Mouse (Mus musculus) E14TG2a.4 (cell line): ENCODE results near the gene Nsl1.

Source experiments
- H3K27me3 ChIP-seq: 2 replicates; pipeline ENCODE4 v1.6.1; 2014; ENCODE audit warnings: low read length, control low read depth; ENCODE audit not compliant: insufficient read depth
- H3K36me3 ChIP-seq: 2 replicates; pipeline ENCODE4 v1.6.1; 2014; ENCODE audit warnings: low read length, control low read depth; ENCODE audit not compliant: insufficient read depth
- H3K4me1 ChIP-seq: replicated peaks from 2 replicates; pipeline ENCODE4 v1.6.1; 2014; ENCODE audit warnings: low read depth, low read length, control low read depth
- H3K4me3 ChIP-seq: replicated peaks from 2 replicates; pipeline ENCODE4 v1.5.1; 2014; ENCODE audit warnings: mild to moderate bottlenecking, low read length
- H3K9me3 ChIP-seq: 2 replicates; pipeline ENCODE4 v1.6.1; 2014; ENCODE audit warnings: low read length, control low read depth
- CTCF ChIP-seq: conservative IDR thresholded peaks from 2 replicates; pipeline ENCODE4 v1.5.1; 2014; ENCODE audit warnings: low read length
- NANOG ChIP-seq: IDR thresholded peaks from 2 replicates; pipeline ENCODE4 v1.6.1; 2014; ENCODE audit warnings: borderline replicate concordance, low read length, mixed read lengths
- POU5F1 ChIP-seq: IDR thresholded peaks from 2 replicates; pipeline ENCODE4 v1.6.1; 2014; ENCODE audit warnings: low read length, borderline replicate concordance

The Nsl1 gene

GRCm38 (mm10) chr1:191083230-191083629 lies 20.4 kb downstream of the Nsl1 start:
- Histone ChIP-seq H3K36me3 (peaks cover 82% of the 10 kb centered on the region), H3K9me3 (peaks cover 43% of the 10 kb centered on the region), H3K4me1 (peaks cover 30% of the 10 kb centered on the region), H3K27me3 (no peaks in the 10 kb centered on the region), H3K4me3 (no peak overlapping the region)
- TF ChIP-seq POU5F1: no peak
- no peak for TF ChIP-seq CTCF
- no peak for TF ChIP-seq NANOG

GRCm38 (mm10) chr1:191084951-191085559 lies 22.2 kb downstream of the Nsl1 start:
- Histone ChIP-seq H3K4me1 (peaks cover 30% of the 10 kb centered on the region), H3K36me3 (peaks cover 68% of the 10 kb centered on the region), H3K9me3 (peaks cover 34% of the 10 kb centered on the region), H3K4me3 (no peak overlapping the region), H3K27me3 (no peaks in the 10 kb centered on the region)
- no peak for TF ChIP-seq POU5F1
- peak; percentile 72 for TF ChIP-seq CTCF
- TF ChIP-seq NANOG: no peak

- H3K27me3 ChIP-seq: no peaks in the 10 kb centered on the region
- H3K4me1 ChIP-seq: peaks cover 30% of the 10 kb centered on the region
- peaks cover 34% of the 10 kb centered on the region for H3K9me3 ChIP-seq
- TF ChIP-seq CTCF: no peak
- no peak for TF ChIP-seq POU5F1
- TF ChIP-seq NANOG: no peak
- no peak overlapping the region for H3K4me3 ChIP-seq
- H3K36me3 ChIP-seq: peaks cover 62% of the 10 kb centered on the region
These were observed 22.8 kb downstream of the Nsl1 start for GRCm38 (mm10) chr1:191085597-191085996.

GRCm38 (mm10) chr1:191086304-191086878 lies 23.6 kb downstream of the Nsl1 start:
- no peaks in the 10 kb centered on the region for H3K27me3 ChIP-seq
- H3K4me1 ChIP-seq: peaks cover 30% of the 10 kb centered on the region
- peaks cover 55% of the 10 kb centered on the region for H3K36me3 ChIP-seq
- H3K9me3 ChIP-seq: peaks cover 33% of the 10 kb centered on the region
- no peak for TF ChIP-seq POU5F1
- TF ChIP-seq NANOG: no peak
- TF ChIP-seq CTCF: no peak
- H3K4me3 ChIP-seq: no peak overlapping the region

GRCm38 (mm10) chr1:191086960-191087359 lies 24.1 kb downstream of the Nsl1 start:
- H3K4me1 ChIP-seq: peaks cover 30% of the 10 kb centered on the region
- H3K27me3 ChIP-seq: no peaks in the 10 kb centered on the region
- TF ChIP-seq CTCF (no peak), NANOG (no peak)
- no peak overlapping the region for H3K4me3 ChIP-seq
- H3K9me3 ChIP-seq: peaks cover 27% of the 10 kb centered on the region
- H3K36me3 ChIP-seq: peaks cover 50% of the 10 kb centered on the region

GRCm38 (mm10) chr1:191087955-191088354 lies 25.1 kb downstream of the Nsl1 start:
- H3K27me3 ChIP-seq: no peaks in the 10 kb centered on the region
- peaks cover 17% of the 10 kb centered on the region for H3K9me3 ChIP-seq
- H3K4me3 ChIP-seq: no peak overlapping the region
- H3K36me3 ChIP-seq: peaks cover 40% of the 10 kb centered on the region
- no peak for TF ChIP-seq CTCF
- TF ChIP-seq NANOG: no peak
- no peak for TF ChIP-seq POU5F1
- peaks cover 30% of the 10 kb centered on the region for H3K4me1 ChIP-seq

GRCm38 (mm10) chr1:191089355-191089754 lies 26.5 kb downstream of the Nsl1 start:
- no peak for TF ChIP-seq POU5F1
- no peak for TF ChIP-seq CTCF
- no peak for TF ChIP-seq NANOG
- 0 out of 2 replicates have a peak, but pooled peaks cover 4% of the 10 kb centered on the region for H3K9me3 ChIP-seq

GRCm38 (mm10) chr1:191092050-191092449 lies 29.2 kb downstream of the Nsl1 start:
- peaks cover 15% of the 10 kb centered on the region for H3K4me1 ChIP-seq
- H3K36me3 ChIP-seq: 0 out of 2 replicates have a peak, but pooled peaks cover 4% of the 10 kb centered on the region
- no peak overlapping the region for H3K4me3 ChIP-seq
- H3K27me3 ChIP-seq: peaks cover 11% of the 10 kb centered on the region
- H3K9me3 ChIP-seq: no peaks in the 10 kb centered on the region
- TF ChIP-seq NANOG: no peak
- TF ChIP-seq POU5F1: no peak
- no peak for TF ChIP-seq CTCF

More at GRCm38 (mm10) chr1:191089355-191089754, 26.5 kb downstream of the Nsl1 start:
- H3K27me3 ChIP-seq: no peaks in the 10 kb centered on the region
- H3K4me3 ChIP-seq: no peak overlapping the region
- peaks cover 30% of the 10 kb centered on the region for H3K4me1 ChIP-seq
- H3K36me3 ChIP-seq: peaks cover 26% of the 10 kb centered on the region

GRCm38 (mm10) chr1:191093578-191093977 lies 30.8 kb downstream of the Nsl1 start:
- Histone ChIP-seq H3K36me3 (0 out of 2 replicates have a peak, but pooled peaks cover 1% of the 10 kb centered on the region), H3K4me1 (peaks cover 11% of the 10 kb centered on the region), H3K4me3 (no peak overlapping the region), H3K27me3 (peaks cover 25% of the 10 kb centered on the region), H3K9me3 (no peaks in the 10 kb centered on the region)
- TF ChIP-seq POU5F1 (no peak), NANOG (no peak), CTCF (no peak)
